Mouse (Mus musculus) liver (tissue): Measurements from ENCODE around the gene Pltp.
A peak's percentile ranks its signal among the peaks of the same experiment; 100 is the strongest.

ENCODE experiments used
- DNase-seq: peaks from one replicate; pipeline ENCODE4 v3.0.0-alpha.2; 2020; ENCODE audit warnings: mixed read lengths

The Pltp gene

DNA sequence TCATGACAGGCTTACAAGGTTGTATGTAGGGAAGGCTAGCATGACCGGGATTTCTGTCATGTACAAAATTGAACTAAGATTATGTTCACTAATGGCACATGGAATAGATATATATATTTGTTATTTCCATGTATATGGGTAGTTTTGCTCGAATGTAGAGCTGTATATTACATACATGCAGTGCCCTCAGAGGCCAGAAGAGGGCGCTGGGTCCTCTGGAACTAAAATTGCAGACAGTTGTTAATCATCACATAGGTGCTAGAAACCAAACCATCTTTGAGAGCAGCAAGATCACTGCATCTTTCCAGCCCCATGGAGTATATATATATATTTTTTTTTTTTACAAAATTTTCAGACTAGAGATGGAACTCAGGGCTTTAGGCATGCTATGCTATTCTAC, 11.7 kb downstream of the Pltp start:
- DNase-seq, result peak; percentile 41

DNA sequence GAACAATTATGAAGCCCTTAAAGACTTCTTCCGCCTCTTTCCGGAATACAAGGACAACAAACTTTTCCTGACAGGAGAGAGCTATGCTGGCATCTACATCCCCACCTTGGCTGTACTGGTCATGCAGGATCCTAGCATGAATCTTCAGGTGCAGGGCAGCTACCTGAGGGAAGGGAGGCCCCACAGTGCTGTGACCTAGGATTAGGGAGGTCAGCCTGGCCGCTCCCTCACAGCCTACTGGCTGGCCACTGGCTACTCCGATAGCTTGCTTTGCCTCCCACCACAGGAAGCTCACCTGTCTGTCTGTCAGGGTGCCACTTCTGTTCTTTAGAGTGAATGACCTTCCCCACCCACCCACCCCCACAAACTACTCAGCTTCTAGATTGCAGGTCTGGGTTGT, 22.3 kb downstream of the Pltp start:
- DNase-seq, result no peak

DNA sequence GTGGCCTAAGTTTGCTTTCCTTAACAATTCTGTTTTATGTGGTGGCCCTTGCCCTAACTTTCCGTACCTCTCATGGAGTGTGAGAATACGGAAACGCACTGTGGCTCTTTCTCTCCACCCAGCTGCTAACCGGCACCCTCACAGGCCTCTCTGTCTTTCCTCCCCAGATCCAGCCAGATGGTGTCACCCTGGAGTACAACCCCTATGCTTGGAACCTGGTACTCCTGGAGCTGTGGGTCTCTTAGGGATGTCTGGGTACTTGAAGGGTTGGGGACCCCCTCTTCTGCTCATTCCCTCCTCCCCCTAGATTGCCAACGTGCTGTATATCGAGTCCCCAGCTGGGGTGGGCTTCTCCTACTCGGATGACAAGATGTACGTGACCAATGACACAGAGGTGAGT, 23.0 kb downstream of the Pltp start:
- no peak for DNase-seq

DNA sequence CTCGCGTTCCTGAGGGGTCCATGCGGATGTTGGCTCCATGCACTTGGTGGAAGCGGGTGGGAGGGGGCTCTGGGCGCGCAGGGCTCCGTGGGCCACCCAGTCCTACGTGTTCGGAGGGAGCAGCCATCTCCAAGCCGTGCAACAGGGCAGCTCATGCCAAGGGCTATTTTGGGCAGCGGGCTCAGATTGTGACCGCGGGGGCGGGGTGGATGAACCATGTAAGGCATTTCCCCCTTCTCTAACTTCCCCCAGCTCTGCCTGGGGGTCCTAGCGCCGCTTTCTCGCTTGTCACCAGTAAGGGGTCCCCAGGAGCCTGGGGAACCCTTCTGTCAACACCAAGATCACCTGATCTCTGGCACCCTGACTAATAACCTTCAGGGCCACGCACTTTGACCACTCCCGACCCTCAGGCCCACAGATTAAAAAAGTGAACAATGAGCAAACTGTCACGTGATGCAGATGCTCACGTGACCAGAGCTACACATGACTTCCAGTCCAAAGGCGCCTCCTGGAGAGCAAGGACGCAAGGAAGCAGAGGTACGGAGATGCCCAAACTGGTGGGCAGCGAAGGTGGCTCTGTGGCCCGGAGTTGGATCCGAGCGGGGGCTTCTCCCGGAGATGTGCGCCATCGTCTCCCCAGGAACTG, 24.1 kb downstream of the Pltp start, which contains the start of gene Neurl2:
Neurl2 (minus strand) TSS at position 143 of the 646 bp plus-strand sequence.
- DNase-seq, result peak; percentile 87

DNA sequence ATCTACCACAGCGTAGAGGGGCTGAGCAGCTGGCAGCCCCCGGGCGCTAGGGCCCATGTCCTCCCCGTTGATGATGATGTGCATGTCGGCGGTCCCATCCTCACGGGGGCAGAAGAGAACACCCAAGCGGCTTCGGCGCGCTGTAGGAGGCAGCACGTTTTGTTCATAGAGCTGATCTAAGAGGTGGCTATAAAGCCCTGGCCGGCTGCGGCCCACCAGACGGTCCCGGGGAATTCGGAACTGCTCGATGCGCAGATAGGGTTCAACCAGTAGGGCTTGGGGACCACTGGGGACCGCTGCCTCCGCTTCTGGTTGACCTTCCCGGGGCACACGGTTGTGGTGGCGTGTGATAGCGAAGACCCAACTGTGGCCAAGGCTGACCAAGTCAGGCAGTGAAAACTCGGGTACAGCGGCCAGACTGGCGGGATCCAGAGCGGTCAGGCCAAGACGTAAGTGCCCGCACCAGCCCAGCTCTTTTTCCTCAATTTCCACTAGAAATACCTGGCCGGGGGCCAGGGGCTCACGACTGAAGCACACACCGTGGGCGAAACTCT, 24.7 kb downstream of the Pltp start, which contains the start of gene Ctsa:
Ctsa (plus strand) TSS at position 126 of the 554 bp plus-strand sequence.
- peak; percentile 81 for DNase-seq

DNA sequence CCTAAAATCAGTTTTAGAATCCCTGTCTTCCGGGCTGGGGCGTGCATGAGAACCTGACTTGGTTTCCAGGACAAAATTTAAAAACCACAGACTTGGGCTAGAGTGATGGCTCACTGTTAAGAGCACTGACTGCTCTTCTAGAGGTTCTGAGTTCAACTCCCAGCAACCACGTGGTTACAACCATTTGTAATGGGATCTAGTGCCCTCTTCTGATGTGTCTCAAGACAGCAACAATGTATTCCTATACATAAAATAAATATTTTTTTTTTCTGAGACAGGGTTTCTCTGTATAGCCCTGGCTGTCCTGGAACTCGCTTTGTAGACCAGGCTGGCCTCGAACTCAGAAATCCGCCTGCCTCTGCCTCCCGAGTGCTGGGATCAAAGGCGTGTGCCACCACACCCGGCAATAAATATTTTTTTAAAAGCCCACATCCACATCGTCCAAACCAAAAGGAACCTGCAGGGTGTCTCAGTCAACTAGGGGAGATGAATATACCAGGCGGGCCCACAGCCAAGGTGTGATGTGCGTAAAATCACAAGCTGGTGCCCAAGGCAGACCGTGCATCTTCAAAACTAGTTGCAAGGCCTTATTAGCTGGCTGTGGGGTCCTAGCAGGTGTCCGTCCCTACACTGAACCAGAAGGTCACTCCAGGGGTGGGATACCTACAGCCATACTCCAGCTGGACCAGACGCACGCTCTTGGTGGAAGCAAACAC, 25.3 kb downstream of the Pltp start:
- no peak for DNase-seq

DNA sequence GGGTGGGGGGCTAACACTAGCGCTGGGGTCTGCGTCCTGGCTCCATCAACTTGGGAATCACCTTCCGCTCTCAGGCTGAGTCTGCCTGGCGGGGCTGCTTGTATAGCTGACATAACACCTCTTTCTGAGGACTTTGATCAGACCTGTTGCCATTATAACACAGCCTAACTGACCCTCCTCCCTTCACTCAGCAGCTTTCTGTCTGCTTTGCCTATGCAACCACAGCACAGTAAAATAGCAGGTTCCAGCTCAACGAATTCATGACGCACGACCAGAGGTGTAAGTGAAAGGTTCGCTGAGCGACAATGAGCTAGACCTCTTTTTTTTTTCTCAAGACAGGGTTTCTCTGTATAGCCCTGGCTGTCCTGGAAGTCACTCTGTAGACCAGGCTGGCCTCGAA, 26.5 kb downstream of the Pltp start:
- DNase-seq, result no peak

DNA sequence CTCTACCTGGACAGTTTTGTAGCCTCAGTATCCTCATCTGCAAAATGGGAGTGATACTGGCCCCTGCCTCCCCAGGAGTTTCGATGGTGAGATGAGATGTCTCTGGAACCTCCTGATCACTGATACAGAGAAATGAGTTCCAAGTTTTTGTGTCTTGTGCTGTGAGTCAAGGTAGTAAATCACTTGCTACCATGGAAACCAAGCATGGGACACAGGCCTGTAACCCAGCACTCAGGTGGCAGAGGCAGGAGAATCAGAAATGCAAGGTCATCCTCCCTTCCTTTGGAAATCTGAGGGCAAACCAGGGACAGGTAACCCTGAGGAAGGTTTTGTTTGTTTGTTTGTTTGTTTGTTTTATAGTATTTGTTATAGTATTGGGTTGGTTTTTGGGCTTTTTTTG, 28.4 kb downstream of the Pltp start:
- DNase-seq, result no peak

DNA sequence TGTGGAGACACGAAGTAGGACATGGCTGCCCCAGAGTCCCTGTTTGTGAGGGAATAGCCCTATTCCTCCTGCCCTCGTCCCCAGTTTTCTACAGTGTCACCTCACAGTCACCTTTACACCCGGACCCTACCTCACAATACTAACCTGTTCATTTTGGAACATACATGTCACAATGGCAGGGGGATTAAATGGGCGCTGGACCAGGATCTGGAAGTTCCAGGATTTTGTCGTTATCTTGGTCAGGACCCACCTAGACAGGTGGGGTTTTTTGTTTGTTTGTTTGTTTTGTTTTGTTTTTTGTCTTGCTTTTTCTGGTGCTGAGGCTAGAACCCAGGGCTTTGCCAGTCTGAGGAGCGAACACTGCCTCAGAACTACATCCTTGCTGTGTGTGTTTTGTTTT, 29.1 kb downstream of the Pltp start, which contains the start of gene Spata25:
Spata25 (minus strand) TSS at position 101 of the 400 bp plus-strand sequence.
- DNase-seq, result no peak

DNA sequence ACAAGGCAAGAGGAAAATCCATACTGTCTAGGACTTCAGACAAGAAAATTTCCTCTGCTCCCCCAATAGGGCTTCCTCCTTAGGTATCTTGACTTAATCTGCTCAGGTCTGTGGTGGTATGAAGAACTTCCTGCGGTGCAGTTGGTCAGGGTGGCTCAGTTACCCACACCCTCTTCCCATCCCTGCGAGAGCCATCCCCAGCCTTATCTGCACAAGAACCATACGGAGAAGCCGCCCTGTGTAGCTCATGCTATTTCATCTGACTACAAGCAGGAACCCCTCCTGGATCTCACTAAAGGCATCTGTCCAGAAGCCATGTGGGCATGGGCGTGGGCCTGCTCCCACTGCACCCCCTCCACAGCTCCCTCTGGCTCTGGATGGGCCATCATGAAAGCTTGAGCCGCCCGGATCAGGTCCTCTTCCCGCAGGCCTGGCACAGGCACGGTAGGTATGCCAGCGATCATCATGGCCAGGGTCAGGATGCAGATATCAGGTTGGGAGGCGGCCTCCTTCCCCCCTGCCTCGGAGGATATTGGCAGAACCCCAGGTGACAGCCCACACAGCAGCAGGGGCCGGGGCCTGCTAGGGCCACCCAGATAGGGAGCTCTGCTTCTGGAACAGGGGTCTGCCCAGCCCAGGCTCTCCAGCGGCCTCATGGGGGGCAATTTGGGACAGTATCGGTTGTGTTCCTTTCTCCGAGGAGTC, 30.2 kb downstream of the Pltp start:
- DNase-seq, result peak; percentile 24

DNA sequence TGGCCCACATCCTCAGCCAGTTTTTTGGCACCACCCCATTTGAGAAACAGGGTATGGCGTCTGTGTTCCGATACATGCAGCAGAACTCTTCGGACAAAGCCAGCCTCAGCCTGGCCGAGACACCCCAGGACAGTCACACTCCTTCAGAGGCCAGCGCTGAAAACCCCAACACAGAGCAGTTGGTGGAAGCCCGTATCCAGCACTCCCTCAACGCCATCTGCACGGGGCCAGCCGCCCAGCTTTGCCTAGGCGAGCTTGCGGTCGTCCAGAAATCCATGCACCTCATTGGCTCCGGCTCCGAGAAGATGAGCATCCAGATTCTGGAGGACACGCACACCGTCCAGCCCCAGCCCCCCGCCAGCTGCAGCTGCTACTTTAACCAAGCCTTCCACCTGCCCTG, 32.0 kb downstream of the Pltp start:
- no peak for DNase-seq

DNA sequence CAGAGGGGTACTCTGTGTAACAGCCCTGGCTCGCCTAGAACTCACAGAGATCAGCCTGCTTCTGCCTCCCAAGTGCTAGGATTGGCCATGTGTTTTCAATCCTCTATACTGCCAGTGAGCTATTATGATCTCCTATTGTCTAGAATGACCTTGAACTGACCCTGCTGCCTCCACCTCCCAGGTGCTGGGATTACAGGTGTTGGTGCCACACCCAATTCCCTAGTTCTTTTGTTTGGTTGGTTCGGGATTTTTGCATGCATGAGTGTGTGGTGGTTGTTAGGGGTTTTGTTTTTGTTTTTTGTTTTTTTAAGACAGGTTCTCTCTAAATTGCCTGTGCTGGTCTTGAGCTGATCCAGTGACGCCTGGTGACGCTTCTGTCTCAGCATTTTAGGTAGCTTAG, 33.5 kb downstream of the Pltp start:
- DNase-seq, result no peak

DNA sequence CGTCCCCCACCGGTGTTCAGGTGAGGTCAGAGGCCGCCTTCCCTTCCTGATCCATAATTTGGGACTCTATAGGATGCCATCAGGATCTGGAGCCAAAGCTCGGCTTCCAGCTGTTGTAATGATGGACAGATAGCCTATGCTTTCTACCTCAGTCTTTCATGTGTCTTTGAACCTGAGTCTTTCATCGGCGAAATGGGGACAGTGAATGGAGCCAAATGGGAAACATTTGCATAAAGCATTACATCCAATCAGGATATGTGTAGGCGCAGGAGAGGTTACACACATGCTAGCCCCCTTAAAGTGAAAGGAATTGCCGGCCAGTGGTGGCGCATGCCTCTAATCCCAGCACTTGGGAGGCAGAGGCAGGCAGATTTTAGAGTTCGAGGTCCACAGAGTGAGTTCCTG, 34.3 kb downstream of the Pltp start:
- DNase-seq, result peak; percentile 56

DNA sequence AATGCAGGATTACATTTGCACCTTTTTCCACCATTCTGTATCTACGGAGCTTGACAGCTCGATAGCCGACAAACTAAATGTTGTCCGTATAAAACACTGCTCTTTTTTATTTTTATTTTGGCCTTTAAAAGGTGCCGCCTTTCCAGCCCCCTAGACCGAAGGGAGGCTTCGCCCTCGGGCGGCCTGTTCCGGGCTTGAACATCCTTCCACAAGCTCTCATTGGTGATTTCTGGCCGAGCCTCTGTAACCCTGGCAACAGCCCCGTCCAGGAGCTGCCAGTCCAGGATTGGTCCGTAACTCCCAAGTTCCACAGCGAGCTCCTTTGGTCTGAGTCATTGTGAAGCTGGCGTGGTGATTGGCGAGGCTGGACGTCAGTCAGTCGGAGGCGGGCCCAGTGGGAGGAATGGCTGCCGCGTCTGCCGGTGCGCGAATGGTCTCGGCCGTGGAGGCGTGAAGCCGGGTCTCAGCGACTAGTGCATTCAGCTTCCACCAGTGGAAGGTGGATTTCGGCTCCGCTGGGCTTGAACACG, 34.8 kb downstream of the Pltp start, which contains the start of gene Zswim1:
Zswim1 (plus strand) TSS at position 51 of the 530 bp plus-strand sequence.
- DNase-seq, result peak; percentile 99

DNA sequence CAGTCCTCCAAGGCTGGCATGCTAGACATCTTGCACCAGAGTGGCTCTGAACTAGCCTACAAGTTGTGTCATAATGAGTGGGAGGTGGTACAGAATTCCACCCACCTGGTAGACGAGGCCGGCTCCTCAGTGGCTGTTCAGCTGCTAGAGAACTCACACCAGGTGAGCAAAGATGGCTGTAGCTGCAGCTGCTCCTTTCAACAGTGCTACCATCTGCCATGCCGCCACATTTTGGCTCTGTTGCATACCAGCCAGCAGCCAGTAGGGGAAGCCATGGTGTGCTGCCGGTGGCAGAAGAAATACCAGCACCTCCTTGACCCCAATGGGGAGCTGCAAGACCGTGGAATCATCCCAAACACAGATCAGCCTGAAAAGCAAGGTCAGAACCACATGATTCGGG, 36.5 kb downstream of the Pltp start:
- no peak for DNase-seq

DNA sequence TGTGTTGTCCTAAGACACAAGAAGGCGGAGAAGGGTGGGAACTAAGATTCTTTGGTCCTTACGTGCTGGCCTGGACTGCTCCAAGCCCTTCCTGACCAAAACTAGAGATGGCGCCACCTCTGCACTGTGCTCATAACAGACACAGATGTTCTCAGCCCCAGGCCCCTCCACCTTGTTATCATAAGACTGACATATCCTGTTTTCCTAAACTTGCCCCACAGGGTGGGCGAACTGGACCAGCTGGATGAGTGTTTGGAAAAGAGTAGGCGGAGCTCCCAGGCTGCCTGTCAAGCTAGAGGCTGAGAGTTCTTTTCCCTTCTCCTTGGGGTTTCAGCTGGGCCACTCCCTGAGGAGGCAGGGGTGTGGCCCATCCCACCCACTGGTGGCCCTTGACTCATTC, 39.8 kb downstream of the Pltp start:
- no peak for DNase-seq

DNA sequence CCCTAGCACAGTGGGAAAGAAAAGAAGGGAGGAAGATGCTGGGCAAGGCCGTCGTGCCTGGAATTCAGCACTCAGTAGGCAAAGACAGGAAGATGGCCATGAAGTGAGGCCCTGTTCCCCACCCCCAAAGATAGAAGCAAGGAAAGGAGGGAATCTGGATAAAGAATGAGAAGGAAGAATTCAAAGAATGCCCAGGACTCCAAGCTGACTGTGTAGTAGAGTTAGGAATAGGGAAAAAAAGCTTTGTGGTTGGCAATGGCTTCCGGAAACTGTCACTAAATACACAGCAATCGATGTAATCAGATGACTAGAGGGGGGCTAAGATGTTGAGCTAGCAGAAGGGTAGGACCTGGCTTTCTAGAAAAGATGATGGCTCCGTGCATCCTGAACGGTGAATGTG, 40.3 kb downstream of the Pltp start:
- no peak for DNase-seq

DNA sequence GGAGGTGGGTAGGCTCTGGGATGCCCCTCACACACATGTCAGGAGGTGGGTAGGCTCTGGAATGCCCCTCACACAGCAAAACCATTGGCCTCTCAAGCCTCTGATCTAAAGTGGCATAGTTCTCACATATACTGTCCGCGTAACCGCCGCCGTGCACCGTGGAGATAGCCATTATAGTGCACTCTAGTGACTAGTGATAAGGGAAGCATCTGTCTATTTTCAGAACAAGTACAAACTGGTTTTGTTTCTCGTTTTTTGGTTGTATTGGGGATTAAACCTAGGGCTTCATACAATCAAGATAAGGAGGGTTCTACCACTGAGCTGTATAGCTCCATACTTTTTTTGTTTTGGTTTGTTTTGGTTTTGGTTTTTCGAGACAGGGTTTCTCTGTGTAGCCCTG, 41.7 kb downstream of the Pltp start:
- peak; percentile 61 for DNase-seq

DNA sequence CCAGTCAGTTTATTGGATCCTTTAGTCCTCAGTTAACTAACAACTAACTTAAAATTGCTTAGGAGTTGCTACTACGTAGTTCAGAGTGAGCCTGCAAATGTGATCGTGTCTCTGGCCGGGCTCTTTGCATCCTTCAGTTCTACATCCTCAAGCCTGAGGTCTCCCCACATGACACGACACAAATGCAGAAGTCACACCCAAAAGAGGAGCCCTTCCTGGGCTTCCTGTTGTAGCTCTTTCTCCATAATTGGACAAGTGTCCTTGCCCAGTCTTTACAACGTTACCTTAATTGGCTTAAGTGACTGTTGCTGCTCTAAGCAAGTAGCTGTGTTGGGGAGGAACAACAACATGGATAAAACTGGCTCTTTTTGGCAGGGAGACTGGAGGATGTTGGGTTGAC, 42.2 kb downstream of the Pltp start:
- no peak for DNase-seq

DNA sequence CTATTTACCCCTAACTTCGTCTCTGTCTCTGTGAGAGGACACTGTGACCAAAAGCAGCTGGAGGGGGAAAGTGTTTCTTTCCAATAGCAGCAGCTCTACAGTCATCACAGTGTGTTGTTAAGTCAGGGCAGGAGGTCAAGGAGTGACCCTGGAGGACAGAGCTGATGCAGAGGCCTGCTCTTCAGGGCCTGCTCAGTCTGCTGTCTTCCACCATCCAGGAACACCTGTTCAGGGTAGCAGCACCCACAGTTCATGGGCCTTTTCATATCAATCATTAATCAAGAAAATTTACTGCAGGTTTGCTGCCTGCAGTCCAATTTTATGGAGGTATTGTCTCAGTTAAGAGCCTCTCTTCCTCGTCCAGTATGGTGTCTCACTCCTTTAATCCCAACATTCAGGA, 44.0 kb downstream of the Pltp start:
- DNase-seq, result no peak

DNA sequence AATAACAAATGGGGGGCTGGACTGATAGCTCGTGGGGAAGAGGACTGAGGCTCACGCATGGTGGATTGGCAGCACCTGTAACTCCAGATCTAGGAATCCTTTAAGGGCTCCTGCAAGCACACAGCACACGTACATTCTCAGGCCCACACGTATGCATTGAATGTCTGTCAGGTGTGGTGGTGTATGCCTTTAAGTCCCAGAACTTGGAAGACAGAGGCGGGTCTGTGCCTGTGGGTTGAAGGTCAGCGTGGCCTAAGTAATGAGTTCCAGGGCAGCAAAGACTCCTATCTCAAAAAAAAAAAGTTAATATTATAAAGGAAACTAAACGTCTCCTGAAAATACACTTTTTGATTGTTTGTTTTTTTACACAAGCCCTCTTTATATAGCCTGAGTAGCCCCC, 50.9 kb downstream of the Pltp start:
- no peak for DNase-seq

DNA sequence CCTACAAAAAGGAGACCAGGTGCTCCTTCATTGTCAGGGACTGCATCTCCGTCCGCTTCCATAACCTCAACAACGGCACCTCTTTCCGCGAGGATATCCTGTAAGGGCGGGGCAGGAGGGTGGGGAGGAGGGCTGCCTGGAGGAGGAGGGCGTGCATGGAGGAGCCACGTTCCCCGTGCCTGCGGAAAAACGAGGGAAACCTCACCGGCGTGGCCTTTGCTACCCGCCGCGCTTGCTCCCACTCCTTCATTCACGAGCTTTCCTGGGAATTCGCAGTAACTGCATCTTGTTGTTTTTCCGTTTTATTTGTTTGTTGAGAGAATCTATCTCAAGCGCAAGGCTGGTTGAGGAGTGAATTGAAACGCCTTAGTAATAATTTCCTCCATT, 52.2 kb downstream of the Pltp start:
- peak; percentile 80 for DNase-seq
